Mouse (Mus musculus): ENCODE results near the gene Mindy4b-ps.

DNA sequence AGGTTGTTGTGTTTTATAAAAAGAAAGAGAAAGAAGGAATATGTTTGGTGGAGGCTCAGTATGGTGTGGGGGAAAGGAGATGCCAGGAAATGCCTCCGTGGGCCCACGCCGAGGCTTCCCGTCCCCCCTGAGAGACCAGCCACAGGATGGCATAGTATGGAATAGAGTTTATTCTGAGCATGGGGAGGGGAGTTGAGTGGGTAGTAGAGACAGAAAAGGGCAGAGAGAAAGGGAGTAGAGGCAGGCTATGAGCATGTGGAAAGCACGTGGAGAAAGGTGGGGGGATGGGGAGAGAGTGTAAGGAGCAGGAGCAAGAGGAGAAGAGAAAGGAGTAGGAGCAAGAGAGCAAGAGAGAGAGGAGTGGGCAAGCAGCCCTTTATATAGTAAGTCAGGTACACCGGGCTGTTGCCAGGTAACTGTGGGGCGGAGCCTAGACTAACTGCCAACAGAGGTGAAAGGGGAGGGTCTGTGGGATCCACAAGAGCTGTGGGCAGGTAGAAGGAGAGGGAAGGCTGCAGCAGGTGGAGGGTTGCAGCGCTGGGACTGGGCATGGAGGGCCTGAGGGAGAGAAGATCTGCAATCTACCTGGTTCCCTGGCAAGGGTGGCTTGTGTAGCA lies 38.4 kb downstream of the Mindy4b-ps start:
- no peak for TF ChIP-seq POLR2A (IDR thresholded peaks at IDR 0.05; ENCODE audit: borderline replicate concordance, control insufficient read depth, low read depth, low read length)
- TF ChIP-seq CTCF (IDR thresholded peaks at IDR 0.05; ENCODE audit: control insufficient read depth, insufficient read depth, low read length), result no peak

Measured in bone marrow, adult 2 months (tissue).